Mouse (Mus musculus): ENCODE results near the gene Adcy1.

Gene Adcy1

GRCm38 (mm10) chr11:7063001-7063584 is at the start of gene Adcy1:
TSS of gene Adcy1 (plus strand) at chr11:7063489.
- no peak for DNase-seq (ENCODE audit: extremely low read depth, insufficient read length, low spot score)

GRCm38 (mm10) chr11:7016907-7017306 is 46.4 kb upstream of the Adcy1 start:
- no peak for DNase-seq (ENCODE audit: extremely low read depth, insufficient read length, low spot score)

GRCm38 (mm10) chr11:7018078-7018477 is 45.2 kb upstream of the Adcy1 start:
- no peak for DNase-seq (ENCODE audit: extremely low read depth, insufficient read length, low spot score)

- peak; percentile 57 for DNase-seq (ENCODE audit: extremely low read depth, insufficient read length, low spot score)
These were observed 44.2 kb upstream of the Adcy1 start for GRCm38 (mm10) chr11:7019006-7019525.

- DNase-seq (ENCODE audit: extremely low read depth, insufficient read length, low spot score) = no peak
These were observed 30.2 kb upstream of the Adcy1 start for GRCm38 (mm10) chr11:7033063-7033462.

- DNase-seq (ENCODE audit: extremely low read depth, insufficient read length, low spot score) = no peak
These were observed 23.6 kb upstream of the Adcy1 start for GRCm38 (mm10) chr11:7039722-7040121.

- no peak for DNase-seq (ENCODE audit: extremely low read depth, insufficient read length, low spot score)
These were observed 22.5 kb upstream of the Adcy1 start for GRCm38 (mm10) chr11:7040801-7041200.

GRCm38 (mm10) chr11:7047176-7047575 is 16.1 kb upstream of the Adcy1 start:
- DNase-seq (ENCODE audit: extremely low read depth, insufficient read length, low spot score) = no peak

GRCm38 (mm10) chr11:7047584-7047983 is 15.7 kb upstream of the Adcy1 start:
- no peak for DNase-seq (ENCODE audit: extremely low read depth, insufficient read length, low spot score)

- DNase-seq (ENCODE audit: extremely low read depth, insufficient read length, low spot score) = no peak
These were observed 9.6 kb upstream of the Adcy1 start for GRCm38 (mm10) chr11:7053710-7054109.

- DNase-seq (ENCODE audit: extremely low read depth, insufficient read length, low spot score) = no peak
These were observed 8.5 kb upstream of the Adcy1 start for GRCm38 (mm10) chr11:7054662-7055265.

GRCm38 (mm10) chr11:7055455-7056017 is 7.8 kb upstream of the Adcy1 start:
- DNase-seq (ENCODE audit: extremely low read depth, insufficient read length, low spot score) = no peak

- no peak for DNase-seq (ENCODE audit: extremely low read depth, insufficient read length, low spot score)
These were observed 7.2 kb upstream of the Adcy1 start for GRCm38 (mm10) chr11:7056121-7056520.

GRCm38 (mm10) chr11:7057781-7058180 is 5.5 kb upstream of the Adcy1 start:
- DNase-seq (ENCODE audit: extremely low read depth, insufficient read length, low spot score) = no peak

GRCm38 (mm10) chr11:7061961-7062360 is 1.3 kb upstream of the Adcy1 start:
- no peak for DNase-seq (ENCODE audit: extremely low read depth, insufficient read length, low spot score)

GRCm38 (mm10) chr11:7062566-7062965 is 723 bp upstream of the Adcy1 start:
- DNase-seq (ENCODE audit: extremely low read depth, insufficient read length, low spot score) = no peak

- DNase-seq (ENCODE audit: extremely low read depth, insufficient read length, low spot score) = peak; percentile 10
These were observed 485 bp downstream of the Adcy1 start for GRCm38 (mm10) chr11:7063681-7064267.

- no peak for DNase-seq (ENCODE audit: extremely low read depth, insufficient read length, low spot score)
These were observed 1.3 kb downstream of the Adcy1 start for GRCm38 (mm10) chr11:7064484-7065185.

- DNase-seq (ENCODE audit: extremely low read depth, insufficient read length, low spot score) = no peak
These were observed 2.1 kb downstream of the Adcy1 start for GRCm38 (mm10) chr11:7065388-7065787.

GRCm38 (mm10) chr11:7065876-7066275 is 2.6 kb downstream of the Adcy1 start:
- no peak for DNase-seq (ENCODE audit: extremely low read depth, insufficient read length, low spot score)

- DNase-seq (ENCODE audit: extremely low read depth, insufficient read length, low spot score) = no peak
These were observed 4.0 kb downstream of the Adcy1 start for GRCm38 (mm10) chr11:7067263-7067662.

Measured in 3134 (cell line).